In genomic region chr17:79350751-79351191, GRCm38 (mm10) we compare ENCODE assay signal across 11 mouse cellular contexts. TPM values are rescaled to one million over a fixed set of nuclear protein-coding genes. Genes with fewer than 3 reads are reported as not detected.
DNase-seq lines count a peak whose midpoint lies in the region; ATAC-seq and TF ChIP-seq lines count a peak whose summit lies in the region.
"Had no signal": no experiment of that assay in that cellular context is flagged by ENCODE, and none has a peak within 500 bp of the region (broad histone marks: within the 10 kb centered on the region; RNA-seq: fewer than 3 reads in every experiment).

No protein-coding gene starts in this region.

- peaks cover 2% of the 10 kb centered on the region for H3K79me2 ChIP-seq in heart, adult 2 months (replicated peaks; ENCODE audit: control insufficient read depth, insufficient read depth, low read length)

- H3K9me3 ChIP-seq in liver, embryonic 12.5 days (replicated peaks), result no peaks in the 10 kb centered on the region
- H3K9me3 ChIP-seq: hindbrain, embryonic 15.5 days had no signal

- H3K27ac ChIP-seq in heart, adult 2 months, result peak overlapping the region; percentile 73
- H3K27ac ChIP-seq in liver, embryonic 12.5 days, result peak overlapping the region; percentile 93
- H3K27ac ChIP-seq: hindbrain, embryonic 15.5 days had no signal

- intact Hi-C loops in heart, adult 2 months (cut with DNase I), result loop anchor here (1.0 to 5.0 kb wide), 3 partner anchors 167 to 217 kb away; no protein-coding TSS in a partner anchor
- intact Hi-C loops in heart, postnatal 36 days (cut with DNase I), result loop anchor here (5.0 kb wide), 2 partner anchors 217 to 238 kb away; no protein-coding TSS in a partner anchor

- ATAC-seq in liver, embryonic 12.5 days, result peak; percentile 91

- TF ChIP-seq CTCF in heart, adult 2 months (IDR thresholded peaks at IDR 0.05), result no peak

- H3K36me3 ChIP-seq in heart, adult 2 months (ENCODE audit: control insufficient read depth, insufficient read depth, low read length), result peaks cover 47% of the 10 kb centered on the region
- H3K36me3 ChIP-seq in liver, embryonic 12.5 days, result peaks cover 61% of the 10 kb centered on the region
- H3K36me3 ChIP-seq: hindbrain, embryonic 15.5 days had no signal

- H3K4me3 ChIP-seq in heart, adult 2 months, result peak overlapping the region; percentile 22
- H3K4me3 ChIP-seq in liver, embryonic 12.5 days, result peak overlapping the region; percentile 47
- H3K4me3 ChIP-seq: hindbrain, embryonic 15.5 days had no signal

- no peak for TF ChIP-seq POLR2A in heart, adult 2 months (IDR thresholded peaks at IDR 0.05; ENCODE audit: insufficient read depth, low read depth, low read length)

- no peak for TF ChIP-seq EP300 in heart, adult 2 months (IDR thresholded peaks at IDR 0.05; ENCODE audit: insufficient read depth, low read depth, low read length)

- no peaks in the 10 kb centered on the region for H3K27me3 ChIP-seq in heart, adult 2 months (ENCODE audit: control insufficient read depth, insufficient read depth, low read length)
- peaks cover 3% of the 10 kb centered on the region; the same call in 1 of the 2 replicates for H3K27me3 ChIP-seq in liver, embryonic 12.5 days (replicated peaks)
- H3K27me3 ChIP-seq: hindbrain, embryonic 15.5 days had no signal

- no peak overlapping the region; the same call in 1 of the 2 replicates for H3K9ac ChIP-seq in heart, adult 2 months (ENCODE audit: low read depth, low read length)
- peak overlapping the region; percentile 62 for H3K9ac ChIP-seq in liver, embryonic 12.5 days
- H3K9ac ChIP-seq: hindbrain, embryonic 15.5 days had no signal

- peak overlapping the region; percentile 98 for H3K4me2 ChIP-seq in liver, embryonic 12.5 days
- H3K4me2 ChIP-seq: hindbrain, embryonic 15.5 days had no signal

- peaks cover 24% of the 10 kb centered on the region for H3K4me1 ChIP-seq in heart, adult 2 months (ENCODE audit: control insufficient read depth, insufficient read depth, low read length)
- peaks cover 81% of the 10 kb centered on the region for H3K4me1 ChIP-seq in liver, embryonic 12.5 days

- no peak for DNase-seq in heart, adult 2 months
- DNase-seq in heart, postnatal 36 days, result no peak
- peak; percentile 37 for DNase-seq in spleen, adult 12 weeks (ENCODE audit: low spot score)
- no peak for DNase-seq in spleen, adult 18-20 months
- no peak for DNase-seq in ovary, postnatal 14 days (ENCODE audit: low spot score)
- no peak for DNase-seq in right cerebral cortex, postnatal 25 days
- no peak for DNase-seq in adrenal gland, postnatal 14 days
- DNase-seq: layer of hippocampus, postnatal 36 days; lung, postnatal 4 days had no signal

- 29% methylated on average over 11 of the region's 11 CpGs for WGBS in heart, adult 2 months
- 24% methylated on average over 11 of the region's 11 CpGs for WGBS in liver, embryonic 12.5 days (ENCODE audit: insufficient replicate concordance)

RNA-seq across cellular contexts. Expression of gene Cdc42ep3, which starts 4.1 kb away (rescaled TPM):
- 10 to 100 TPM; 30.1 to 35.0 TPM for total RNA-seq in heart, adult 2 months (2021)
- 16.7 and 25.9 TPM in 2 replicates for polyA plus RNA-seq in heart, adult 2 months (2012; rRNA removed)
- total RNA-seq in heart, postnatal 36 days (2021), result 10 to 100 TPM; 31.3 to 35.3 TPM
- polyA plus RNA-seq in liver, embryonic 12.5 days (2016; fragmentation: Nextera tagmentation; extraction: Ambion mirVana), result 61.1 and 64.3 TPM in 2 replicates
- total RNA-seq in adrenal gland, postnatal 14 days (2021), result 17.2 and 18.3 TPM in 2 replicates
